Mouse (Mus musculus) brain, embryonic 14.5 days (tissue): ENCODE measurements around the gene Wwox. TPM values are rescaled to one million over a fixed set of nuclear protein-coding genes. Genes with fewer than 3 reads are reported as not detected.

Experiments used
- DNase-seq: peaks from one replicate; pipeline ENCODE4 v3.0.0-alpha.2; 2011; ENCODE audit warnings: low read depth
- CTCF ChIP-seq: fragments of 200-500 bp; IDR thresholded peaks from 2 replicates; pipeline ENCODE4 v1.5.1; 2012; ENCODE audit warnings: inconsistent platforms, mild to moderate bottlenecking, moderate library complexity, borderline replicate concordance; ENCODE audit not compliant: insufficient read depth, insufficient read length; ENCODE audit errors: extremely low read depth
- POLR2A ChIP-seq: fragments of 200-500 bp; IDR thresholded peaks from 2 replicates; pipeline ENCODE4 v1.6.1; 2012; ENCODE audit warnings: mild to moderate bottlenecking, inconsistent platforms, borderline replicate concordance; ENCODE audit not compliant: poor library complexity, insufficient read depth, insufficient read length, severe bottlenecking; ENCODE audit errors: extremely low read depth
- polyA plus RNA-seq: library from polyadenylated mRNA; depleted of rRNA; stranded (reverse); fragments of >200 nt; gene quantifications from 2 replicates; pipeline ENCODE4 v1.2.3, GENCODE M21; 2012

The Wwox gene
- polyA plus RNA-seq, 1 experiment = 11.0 TPM

DNA sequence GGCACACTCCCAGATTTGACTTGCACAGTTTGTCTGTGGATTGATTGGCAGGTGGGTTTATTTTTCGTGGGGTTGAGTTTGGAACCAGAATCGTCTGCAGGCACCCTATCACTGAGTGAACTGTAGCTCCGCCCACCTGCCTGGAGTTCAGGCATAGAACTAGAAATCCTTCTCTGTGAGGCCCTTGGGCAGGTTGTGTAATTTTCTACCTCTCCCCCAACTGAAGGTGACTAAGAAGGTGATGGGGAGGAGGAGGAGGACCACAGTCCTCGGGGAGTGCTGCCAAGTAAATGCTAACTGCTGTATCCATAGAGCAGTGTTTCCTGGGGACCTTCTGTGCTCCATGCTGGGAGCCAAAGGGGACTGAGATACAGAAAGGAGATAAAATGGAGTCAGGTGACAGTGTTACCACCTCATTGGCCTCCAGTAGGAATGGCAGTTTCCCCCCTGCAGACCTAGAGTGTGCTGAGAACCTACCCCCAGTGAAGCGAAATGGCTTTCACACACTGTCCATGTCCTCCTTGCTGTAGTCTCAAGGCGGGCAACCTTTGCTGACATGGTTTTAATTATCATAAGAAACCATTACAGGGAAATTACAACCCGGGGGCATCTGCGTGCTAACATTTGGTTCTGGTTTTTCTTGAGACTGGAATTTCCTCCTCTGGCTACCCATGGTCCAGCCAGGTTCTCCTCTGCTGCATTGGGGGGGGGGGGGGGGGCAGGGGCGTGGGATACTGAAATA is 195.4 kb downstream of the Wwox start:
- TF ChIP-seq CTCF = no peak
- TF ChIP-seq POLR2A = no peak
- DNase-seq = no peak

DNA sequence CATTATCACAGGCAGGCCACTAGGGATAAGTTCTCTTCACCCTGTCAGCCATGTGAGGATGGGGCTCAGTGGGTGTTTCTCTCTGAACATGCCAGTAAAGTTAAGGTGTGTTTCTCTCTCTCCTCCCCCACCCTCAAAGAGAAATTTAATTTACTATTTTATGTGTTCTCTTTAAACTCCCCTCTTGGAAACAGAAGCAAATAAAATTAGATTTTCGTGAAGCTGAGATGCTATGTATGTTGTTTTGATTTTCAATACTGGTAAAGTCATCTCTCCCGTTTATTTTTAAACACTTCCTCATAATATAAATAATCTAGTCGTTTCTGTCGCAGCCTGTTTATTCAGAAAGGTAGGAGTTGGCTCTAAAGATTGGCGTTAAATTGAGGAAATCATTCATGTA is 196.9 kb downstream of the Wwox start:
- TF ChIP-seq POLR2A (no peak), CTCF (no peak)
- no peak for DNase-seq

DNA sequence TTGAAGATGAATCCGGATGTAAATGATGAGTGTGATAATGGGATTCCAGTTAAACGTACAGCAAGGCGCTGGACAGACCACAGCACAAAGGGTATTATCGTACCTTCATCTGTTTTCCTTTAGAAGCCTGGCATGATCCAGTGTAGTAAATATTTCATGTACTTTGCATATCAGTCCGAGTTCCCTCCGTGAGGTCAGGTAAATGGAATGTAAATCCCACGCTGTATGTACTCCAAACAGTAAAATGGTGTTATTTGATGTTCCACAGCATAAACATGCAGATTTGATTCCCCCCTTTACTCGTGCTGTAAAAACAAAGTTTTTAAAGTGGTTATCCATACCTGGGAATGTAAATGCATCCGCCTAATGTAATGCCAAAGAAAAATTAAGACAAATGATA is 202.4 kb downstream of the Wwox start:
- TF ChIP-seq CTCF (no peak), POLR2A (no peak)
- no peak for DNase-seq

DNA sequence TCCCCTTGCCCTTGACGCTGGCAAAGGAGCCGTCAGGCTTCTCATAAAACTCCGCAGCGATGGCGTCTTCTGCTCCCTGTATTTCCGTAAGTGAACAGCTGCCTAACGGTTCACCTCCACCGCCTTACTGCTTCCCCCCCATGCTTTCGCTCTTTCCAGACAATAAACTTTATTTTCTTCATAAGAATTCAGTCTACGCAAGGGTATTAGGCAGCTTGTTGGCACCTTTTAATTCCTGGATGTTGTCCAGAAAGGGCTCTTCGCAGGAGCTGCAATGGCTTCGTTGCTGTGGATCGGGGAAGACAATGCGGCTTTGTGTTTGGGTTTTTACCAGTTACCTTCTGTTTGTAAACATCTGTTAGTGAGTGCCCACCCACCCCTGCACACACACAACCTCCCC is 211.3 kb downstream of the Wwox start:
- DNase-seq = peak; percentile 72

DNA sequence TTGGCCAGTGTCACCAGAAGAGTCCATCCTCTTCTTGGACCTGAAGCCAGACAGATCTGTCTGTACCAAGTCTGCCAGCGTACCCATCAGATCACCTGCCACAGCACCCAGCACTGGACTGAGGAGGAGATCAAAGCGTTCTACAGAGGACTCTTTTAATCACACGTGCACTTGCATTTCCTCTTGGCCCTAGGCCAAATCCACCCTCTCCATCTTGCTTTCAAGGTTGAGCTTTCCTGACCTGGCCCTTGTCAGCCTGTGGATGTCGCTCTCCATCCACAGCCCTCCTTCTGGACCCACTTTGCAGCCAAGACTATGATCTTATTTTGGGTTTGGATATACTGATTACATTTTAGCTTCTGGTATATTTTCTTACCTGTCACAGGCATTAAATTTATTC is 218.3 kb downstream of the Wwox start:
- TF ChIP-seq CTCF (no peak), POLR2A (no peak)
- no peak for DNase-seq

More for the DNA sequence above, 211.3 kb downstream of the Wwox start:
- no peak for TF ChIP-seq CTCF
- no peak for TF ChIP-seq POLR2A

DNA sequence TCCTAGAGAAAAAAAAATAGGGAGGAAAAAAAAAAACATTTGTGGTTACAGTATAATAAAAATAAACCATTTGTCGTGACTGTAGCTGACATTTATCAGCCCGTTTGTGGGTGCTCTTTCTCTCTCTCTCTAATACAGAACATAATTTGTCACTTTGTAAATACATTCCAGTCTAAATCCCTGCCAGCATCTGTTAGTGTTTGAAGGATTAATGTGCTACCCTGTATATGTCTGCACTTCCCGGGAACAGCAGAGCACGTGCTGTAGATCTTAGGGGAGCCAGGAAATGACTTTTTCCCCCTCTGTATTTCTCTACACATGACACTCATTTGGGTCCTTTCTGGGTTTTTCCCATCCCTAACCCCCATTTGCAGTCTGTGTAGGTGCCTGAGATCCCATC is 219.0 kb downstream of the Wwox start:
- TF ChIP-seq POLR2A (no peak), CTCF (no peak)
- peak; percentile 46 for DNase-seq

DNA sequence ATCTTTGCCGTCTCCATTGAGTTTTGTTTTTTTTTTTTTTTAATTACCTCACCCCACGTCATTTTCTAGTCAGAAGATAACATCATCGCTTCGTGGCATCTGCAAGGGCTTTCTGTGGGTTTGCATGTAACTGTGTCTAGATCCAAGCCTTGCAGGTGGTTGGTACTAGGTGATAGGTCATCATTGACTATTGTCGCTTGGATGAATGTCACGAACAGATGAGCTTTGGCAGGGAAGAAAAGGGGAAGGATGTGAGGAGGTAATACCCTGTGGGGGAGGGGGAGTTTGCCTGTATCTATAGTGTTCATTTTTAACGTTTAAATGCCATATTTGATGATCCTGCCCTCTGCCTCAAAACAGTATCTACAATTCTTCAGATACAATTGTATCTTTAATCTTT is 223.6 kb downstream of the Wwox start:
- DNase-seq = no peak
- TF ChIP-seq POLR2A (no peak), CTCF (no peak)

DNA sequence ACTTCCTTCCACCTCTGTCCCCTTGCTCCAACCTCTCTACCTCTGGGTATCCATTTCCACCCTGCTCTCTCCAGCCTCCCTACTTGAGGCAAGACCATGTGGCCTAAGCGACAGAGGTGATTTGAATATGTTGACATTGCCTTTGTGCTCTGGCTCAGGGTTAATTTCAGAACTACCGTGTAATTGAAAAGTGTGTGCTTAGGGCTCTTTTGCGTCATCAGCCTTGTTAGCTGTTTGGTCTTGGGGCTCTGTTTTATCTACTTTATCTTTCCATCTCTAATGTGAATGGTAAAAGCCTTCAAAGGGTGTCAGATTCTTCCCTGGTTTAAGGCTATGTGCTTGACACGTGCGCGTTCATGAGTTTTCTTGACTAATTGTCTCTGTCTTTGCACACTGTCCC is 226.1 kb downstream of the Wwox start:
- TF ChIP-seq POLR2A (no peak), CTCF (no peak)
- DNase-seq = no peak

DNA sequence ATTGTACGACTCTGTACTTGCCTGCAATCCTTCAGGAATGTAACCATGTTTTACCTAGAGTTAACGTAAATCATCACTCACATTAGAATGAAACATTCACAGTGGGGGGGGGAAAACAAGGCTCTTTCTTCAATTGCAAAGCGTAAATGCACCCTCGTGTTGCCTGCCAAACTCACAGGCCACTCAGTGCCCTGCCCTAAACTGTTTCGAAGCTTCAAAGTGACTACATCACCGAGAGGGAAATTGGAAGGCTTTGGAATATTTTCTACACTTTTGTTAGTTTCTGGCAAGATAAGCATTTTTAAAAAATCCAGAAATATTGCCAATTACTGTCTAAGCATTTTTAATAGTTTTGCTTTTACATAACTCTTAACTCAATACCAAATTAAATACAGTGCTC is 231.3 kb downstream of the Wwox start:
- TF ChIP-seq CTCF (no peak), POLR2A (no peak)
- no peak for DNase-seq

DNA sequence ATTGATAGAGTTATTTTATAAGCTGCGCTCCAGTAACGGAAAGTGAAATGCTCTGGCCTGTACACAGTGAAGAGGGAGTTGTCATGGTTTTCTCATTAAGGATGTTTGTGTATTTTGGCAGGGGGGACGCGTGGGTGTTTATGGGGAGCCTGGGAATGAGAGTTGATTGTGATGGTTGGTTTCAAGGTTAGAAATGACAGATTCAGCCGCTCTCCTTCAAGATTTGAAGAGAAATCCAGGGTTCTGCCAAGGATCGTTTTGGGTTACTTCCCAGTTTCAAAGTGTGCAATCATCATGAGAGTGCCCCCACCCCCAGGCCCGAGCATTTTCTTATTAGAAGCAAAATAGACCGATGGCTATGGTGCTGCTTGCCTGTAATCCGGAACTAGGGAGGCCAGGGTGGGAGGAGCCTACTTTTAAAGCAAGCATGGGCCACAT is 231.8 kb downstream of the Wwox start:
- no peak for TF ChIP-seq CTCF
- TF ChIP-seq POLR2A = no peak
- DNase-seq = peak; percentile 61

DNA sequence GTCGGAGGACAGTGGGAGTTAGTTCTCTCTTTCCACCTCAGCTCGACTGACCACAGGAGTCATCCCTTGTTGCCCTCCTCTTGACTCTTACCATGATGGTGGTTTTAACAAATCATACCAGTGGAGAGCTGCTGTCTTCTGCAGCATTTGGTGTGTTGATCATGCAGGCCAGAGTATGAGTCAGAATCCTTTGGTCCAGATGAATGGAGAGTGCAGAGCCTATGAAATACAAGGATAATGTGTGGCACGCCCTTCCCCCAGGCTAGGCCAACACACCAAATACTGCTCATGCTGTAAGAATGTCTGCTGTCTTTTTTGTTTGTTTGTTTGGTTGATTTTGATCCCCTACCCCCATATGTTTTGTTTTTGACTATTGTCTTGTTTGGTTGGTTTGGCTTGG is 234.0 kb downstream of the Wwox start:
- no peak for DNase-seq
- TF ChIP-seq POLR2A = no peak
- no peak for TF ChIP-seq CTCF

DNA sequence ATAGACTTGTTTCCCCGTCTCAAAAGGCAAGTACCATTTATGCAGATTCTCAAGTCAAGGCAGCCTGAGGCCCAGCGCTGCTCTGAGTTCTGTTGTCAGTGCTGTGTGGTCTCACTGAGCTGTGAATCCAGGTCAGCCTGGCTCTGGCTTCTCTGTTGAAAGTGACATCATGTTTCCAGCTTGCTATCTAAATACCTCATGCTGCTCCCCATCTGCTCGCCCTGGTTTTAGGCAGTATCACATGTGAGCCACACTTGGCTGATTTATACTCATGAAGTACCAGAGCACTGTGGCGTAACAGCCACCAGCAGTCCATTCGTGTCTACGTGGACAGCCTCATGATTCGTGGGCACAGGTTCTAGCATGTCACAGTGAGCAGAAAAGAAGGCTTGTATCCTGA is 235.7 kb downstream of the Wwox start:
- TF ChIP-seq POLR2A (no peak), CTCF (no peak)
- peak; percentile 38 for DNase-seq
